15 mouse cellular contexts compared by ENCODE assay signal in the genomic region with DNA sequence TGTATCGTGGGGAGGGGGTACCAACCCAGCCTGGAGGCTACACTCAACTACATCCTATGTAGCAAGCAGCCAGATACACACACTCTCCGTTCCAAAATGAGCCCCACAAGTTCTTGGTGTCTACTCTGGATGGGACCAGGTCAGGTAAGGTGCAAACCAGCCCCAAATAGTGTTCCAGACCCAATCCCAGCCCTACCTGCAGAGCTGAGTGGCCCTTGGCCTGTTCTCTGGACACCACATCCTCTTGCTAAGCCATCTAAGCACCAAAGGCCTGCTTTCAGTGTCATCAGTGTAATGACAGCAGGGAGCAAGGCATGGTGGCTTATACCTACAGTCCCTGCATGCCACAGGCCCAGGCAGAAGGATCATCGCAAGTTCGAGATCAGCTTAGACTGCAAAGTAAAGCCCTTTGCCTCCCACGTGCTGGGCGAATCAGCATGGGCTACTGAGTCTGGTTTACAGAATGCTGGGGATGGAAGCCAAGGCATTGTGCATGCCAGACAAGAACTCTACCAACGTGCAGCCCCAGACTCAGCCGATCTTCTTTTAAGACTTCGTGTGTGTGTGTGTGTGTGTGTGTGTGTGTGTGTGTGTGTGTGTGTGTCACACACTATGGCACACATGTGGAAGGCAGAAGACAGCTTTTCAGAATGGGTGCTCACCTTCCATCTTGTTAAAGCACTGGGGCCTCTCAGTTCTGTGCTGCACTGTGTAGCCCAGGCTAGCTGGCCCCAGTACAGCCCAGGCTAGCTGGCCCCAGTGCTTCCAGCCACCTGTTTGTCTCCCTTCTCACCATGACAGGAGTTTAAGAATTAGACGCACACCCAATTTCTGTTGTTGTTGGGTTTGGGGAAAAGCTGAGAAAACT. TPM values are rescaled to one million over a fixed set of nuclear protein-coding genes. Genes with fewer than 3 reads are reported as not detected.
DNase-seq lines count a peak whose midpoint lies in the region; ATAC-seq lines count a peak whose summit lies in the region.
"Had no signal": no experiment of that assay in that cellular context is flagged by ENCODE, and none has a peak within 500 bp of the region (broad histone marks: within the 10 kb centered on the region; RNA-seq: fewer than 3 reads in every experiment).

No protein-coding gene starts in this region.

- H3K27ac ChIP-seq in liver, embryonic 12.5 days: peak overlapping the region; percentile 90
- H3K27ac ChIP-seq: forebrain, embryonic 13.5 days; lung, embryonic 15.5 days had no signal

- DNase-seq in heart, adult 11 months: peak; percentile 84
- DNase-seq in heart, adult 18-20 months: no peak
- peak; percentile 48 for DNase-seq in testis, postnatal 10 days (ENCODE audit: low spot score)
- DNase-seq in embryo, embryonic 9.5 days (ENCODE audit: extremely low spot score): no peak
- DNase-seq in lung, adult 18-20 months: no peak
- DNase-seq: cerebellum, adult 9-11 months; kidney, postnatal 25 days; left cerebral cortex, postnatal 4 days; thymus, postnatal 14 days had no signal

- no peak for ATAC-seq in megakaryocyte, adult 5-6 weeks (ENCODE audit: poor library complexity, severe bottlenecking)
- ATAC-seq in liver, embryonic 12.5 days: peak; percentile 31
- ATAC-seq: forebrain, embryonic 13.5 days had no signal

- peaks cover 18% of the 10 kb centered on the region for H3K9me3 ChIP-seq in megakaryocyte, embryonic 14.5 days
- H3K9me3 ChIP-seq in liver, embryonic 12.5 days (replicated peaks): peaks cover 8% of the 10 kb centered on the region; the same call in 1 of the 2 replicates
- H3K9me3 ChIP-seq: forebrain, embryonic 13.5 days; intestine, embryonic 15.5 days; lung, embryonic 15.5 days had no signal

- H3K4me2 ChIP-seq in liver, embryonic 12.5 days: peak overlapping the region; percentile 63
- H3K4me2 ChIP-seq: forebrain, embryonic 13.5 days; intestine, embryonic 15.5 days; lung, embryonic 15.5 days had no signal

- WGBS in liver, embryonic 12.5 days (ENCODE audit: insufficient replicate concordance): 52% methylated on average over 10 of the region's 10 CpGs

- peaks cover 8% of the 10 kb centered on the region for H3K36me3 ChIP-seq in megakaryocyte, embryonic 14.5 days (replicated peaks; ENCODE audit: low read length)
- H3K36me3 ChIP-seq in liver, embryonic 12.5 days: no peaks in the 10 kb centered on the region
- H3K36me3 ChIP-seq: lung, embryonic 15.5 days had no signal

- peaks cover 85% of the 10 kb centered on the region for H3K4me1 ChIP-seq in megakaryocyte, embryonic 14.5 days
- peaks cover 73% of the 10 kb centered on the region for H3K4me1 ChIP-seq in liver, embryonic 12.5 days

- peaks cover 28% of the 10 kb centered on the region for H3K27me3 ChIP-seq in megakaryocyte, embryonic 14.5 days (replicated peaks)
- 0 out of 2 replicates have a peak, but pooled peaks cover 9% of the 10 kb centered on the region for H3K27me3 ChIP-seq in liver, embryonic 12.5 days (replicated peaks)
- H3K27me3 ChIP-seq: forebrain, embryonic 13.5 days; intestine, embryonic 15.5 days; lung, embryonic 15.5 days had no signal

- H3K9ac ChIP-seq in liver, embryonic 12.5 days: peak overlapping the region; percentile 40
- H3K9ac ChIP-seq: forebrain, embryonic 13.5 days; intestine, embryonic 15.5 days; lung, embryonic 15.5 days had no signal

- peak overlapping the region; percentile 70 for H3K4me3 ChIP-seq in megakaryocyte, embryonic 14.5 days (replicated peaks)
- H3K4me3 ChIP-seq in liver, embryonic 12.5 days: no peak overlapping the region
- H3K4me3 ChIP-seq: forebrain, embryonic 13.5 days; intestine, embryonic 15.5 days; lung, embryonic 15.5 days had no signal

RNA-seq across cellular contexts. Expression of gene Myl9, which starts 7.5 kb away (rescaled TPM):
- total RNA-seq in heart, adult 18-20 months (2021): 10 to 100 TPM; 70.9 to 74.6 TPM
- 143 and 182 TPM in 2 replicates for polyA plus RNA-seq in megakaryocyte, embryonic 14.5 days (2012; ENCODE audit: insufficient read depth, low replicate concordance)
- total RNA-seq in megakaryocyte, adult 5-6 weeks (2015): not detected in 2 replicates
- not detected in 2 replicates for total RNA-seq in megakaryocyte, adult 5-6 weeks (2017)
- polyA plus RNA-seq in liver, embryonic 12.5 days (2016; fragmentation: Nextera tagmentation; extraction: Ambion mirVana): 70.5 and 76.1 TPM in 2 replicates

RNA-seq across cellular contexts. Expression of gene Tgif2, which starts 57.1 kb away (rescaled TPM):
- under 1 TPM; 0.37 to 0.44 TPM for total RNA-seq in heart, adult 18-20 months (2021)
- polyA plus RNA-seq in megakaryocyte, embryonic 14.5 days (2012; ENCODE audit: insufficient read depth, low replicate concordance): 5.1 and 8.1 TPM in 2 replicates
- total RNA-seq in megakaryocyte, adult 5-6 weeks (2015): 0.36 and 0.38 TPM in 2 replicates
- total RNA-seq in megakaryocyte, adult 5-6 weeks (2017): 0.73 TPM in 1 of 2 replicates, not detected in the other
- polyA plus RNA-seq in liver, embryonic 12.5 days (2016; fragmentation: Nextera tagmentation; extraction: Ambion mirVana): 15.4 and 16.2 TPM in 2 replicates

Comparison
In these comparisons a context has a peak if more than half of its experiments do, and no peak if none do; other contexts are left out.
1. DNase-seq: peak in heart, adult 11 months (single experiment) and testis, postnatal 10 days (single experiment); none in heart, adult 18-20 months (0 of 2), embryo, embryonic 9.5 days (single experiment) and lung, adult 18-20 months (0 of 2).
2. RNA of gene Myl9, which starts 7.5 kb away (total RNA-seq): 70.9 to 74.6 TPM in heart, adult 18-20 months; not detected in megakaryocyte, adult 5-6 weeks; every median in the first group is over 10 times any median in the second.